Mouse (Mus musculus): Measurements from ENCODE around the gene Lin28b.

DNA sequence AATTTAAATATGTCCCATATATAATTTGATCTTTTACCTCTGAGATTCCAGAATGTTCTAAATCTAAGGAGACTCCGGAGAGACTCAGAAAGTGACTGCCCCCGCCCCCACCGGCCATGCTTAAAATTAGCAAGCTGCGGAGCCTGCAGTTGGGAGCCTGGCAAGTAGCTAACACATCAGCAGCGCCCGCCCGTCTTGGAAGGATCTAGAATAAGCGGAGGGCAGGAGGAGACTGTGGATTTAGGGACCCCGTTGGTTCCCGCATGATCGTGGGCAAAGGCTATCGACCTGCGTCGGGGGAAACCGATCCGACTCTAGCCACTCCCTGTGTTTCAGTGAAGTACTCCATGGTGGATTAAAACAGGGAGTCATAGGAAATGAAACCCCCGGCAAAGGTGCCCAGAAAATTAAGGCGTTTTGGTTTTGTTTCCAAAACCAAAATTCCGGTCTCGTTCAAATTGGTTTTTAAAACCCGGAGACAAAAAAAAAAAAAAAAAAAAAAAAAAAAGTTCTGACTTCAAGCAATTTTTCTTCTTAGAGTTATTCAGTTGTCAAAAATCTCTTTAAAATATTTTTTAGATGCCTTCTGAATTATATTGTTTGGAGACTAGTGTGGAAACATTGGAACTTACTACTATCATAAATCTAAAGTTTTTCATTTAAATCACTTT is 12.4 kb downstream of the Lin28b start:
- TF ChIP-seq CTCF (IDR thresholded peaks at IDR 0.05; ENCODE audit: low read depth, low read length) (no peak), EP300 (IDR thresholded peaks at IDR 0.05; ENCODE audit: insufficient read depth, low read depth, low read length) (no peak)

Measured in ES-Bruce4 (cell line).